Mouse (Mus musculus): ENCODE results near the gene Prkg1. TPM values are rescaled to one million over a fixed set of nuclear protein-coding genes. Genes with fewer than 3 reads are reported as not detected.
"Not testable (repeated sequence)": the region's sequence is repeated elsewhere in the genome, so short reads cannot be mapped to it uniquely, and the experiment has no call there.

Gene Prkg1
- polyA plus RNA-seq, 1 experiment from 2014 or later = 3.1 TPM

DNA sequence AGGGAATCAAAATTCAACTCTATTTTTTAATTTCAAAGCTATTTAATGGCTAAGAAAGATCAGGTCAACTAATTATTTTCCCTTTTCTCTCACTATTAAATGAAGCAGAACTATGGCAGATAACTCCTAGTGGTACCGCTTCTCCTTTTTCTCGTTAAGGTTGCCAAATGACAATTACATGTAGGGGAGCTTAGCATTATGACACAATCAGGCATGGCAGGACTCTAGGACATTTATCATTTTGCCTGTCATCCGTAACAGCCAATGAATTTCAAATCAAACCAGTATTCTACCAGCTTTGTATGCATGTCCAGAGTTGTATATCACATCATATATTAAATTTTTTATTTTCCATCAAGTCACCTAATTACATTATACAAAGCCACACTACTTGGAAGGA is 536.4 kb downstream of the Prkg1 start:
- no peak for ATAC-seq (ENCODE audit: low FRiP score, low TSS enrichment)
- Histone ChIP-seq H3K4me2 (replicated peaks; ENCODE audit: low read depth, low read length) (no peak overlapping the region), H3K4me3 (ENCODE audit: low read length) (no peak overlapping the region), H3K4me1 (ENCODE audit: insufficient read depth, low read length) (no peaks in the 10 kb centered on the region), H3K27ac (ENCODE audit: low read length) (no peak overlapping the region), H3K9ac (replicated peaks; ENCODE audit: low read length) (no peak overlapping the region), H3K9me3 (ENCODE audit: low read length) (no peaks in the 10 kb centered on the region), H3K27me3 (ENCODE audit: insufficient read depth, low read length) (no peaks in the 10 kb centered on the region), H3K36me3 (ENCODE audit: insufficient read depth, low read length) (no peaks in the 10 kb centered on the region)
- 81% methylated on average over 3 of the region's 3 CpGs for WGBS

DNA sequence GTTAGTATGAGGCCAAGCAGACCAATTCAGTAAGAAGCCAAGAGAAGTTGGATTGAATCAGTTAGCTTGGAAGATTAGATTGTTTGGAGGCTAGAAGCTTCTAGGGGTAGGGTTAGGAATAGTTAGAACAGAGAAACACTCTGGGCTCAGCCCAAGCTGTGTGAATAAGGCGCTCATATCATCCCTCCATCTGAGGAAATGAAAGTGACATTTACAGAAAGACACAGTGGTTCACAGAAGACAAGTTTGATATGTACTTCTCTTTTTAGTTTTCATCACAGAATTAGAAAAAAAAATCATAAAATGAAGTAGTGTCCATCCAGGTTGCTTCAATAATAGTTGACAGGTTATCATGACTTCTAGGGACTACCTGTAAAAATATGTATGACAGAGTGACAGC is 541.4 kb downstream of the Prkg1 start:
- Histone ChIP-seq H3K36me3 (ENCODE audit: insufficient read depth, low read length) (no peaks in the 10 kb centered on the region), H3K27me3 (ENCODE audit: insufficient read depth, low read length) (no peaks in the 10 kb centered on the region), H3K9ac (replicated peaks; ENCODE audit: low read length) (no peak overlapping the region), H3K4me1 (ENCODE audit: insufficient read depth, low read length) (no peaks in the 10 kb centered on the region), H3K4me3 (ENCODE audit: low read length) (no peak overlapping the region), H3K27ac (ENCODE audit: low read length) (no peak overlapping the region), H3K4me2 (replicated peaks; ENCODE audit: low read depth, low read length) (no peak overlapping the region), H3K9me3 (ENCODE audit: low read length) (no peaks in the 10 kb centered on the region)
- ATAC-seq (ENCODE audit: low FRiP score, low TSS enrichment) = no peak
- 96% methylated on average over 1 of the region's 1 CpGs for WGBS

DNA sequence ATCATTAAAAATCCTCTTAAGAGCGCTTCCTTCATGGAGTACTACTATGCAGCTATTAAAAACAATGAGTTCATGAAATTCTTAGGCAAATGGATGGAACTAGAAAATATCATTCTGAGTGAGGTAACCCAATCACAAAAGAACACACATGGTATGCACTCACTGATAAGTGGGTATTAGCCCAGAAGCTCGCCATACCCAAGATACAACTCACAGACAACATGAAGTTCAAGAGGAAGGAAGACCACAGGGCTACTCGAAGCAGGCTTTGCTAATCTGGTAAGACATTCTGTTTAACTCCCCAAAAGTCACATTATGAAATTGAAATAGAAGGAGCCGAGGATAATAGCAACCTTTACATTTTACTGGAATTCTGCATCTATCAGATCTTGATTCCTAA is 545.6 kb downstream of the Prkg1 start:
- not testable (repeated sequence) for H3K4me1 ChIP-seq (ENCODE audit: insufficient read depth, low read length); H3K4me3 ChIP-seq (ENCODE audit: low read length); H3K9ac ChIP-seq (replicated peaks; ENCODE audit: low read length); H3K27ac ChIP-seq (ENCODE audit: low read length); H3K4me2 ChIP-seq (replicated peaks; ENCODE audit: low read depth, low read length); H3K36me3 ChIP-seq (ENCODE audit: insufficient read depth, low read length); H3K9me3 ChIP-seq (ENCODE audit: low read length); H3K27me3 ChIP-seq (ENCODE audit: insufficient read depth, low read length); ATAC-seq (ENCODE audit: low FRiP score, low TSS enrichment)
- 88% methylated on average over 4 of the region's 4 CpGs for WGBS

DNA sequence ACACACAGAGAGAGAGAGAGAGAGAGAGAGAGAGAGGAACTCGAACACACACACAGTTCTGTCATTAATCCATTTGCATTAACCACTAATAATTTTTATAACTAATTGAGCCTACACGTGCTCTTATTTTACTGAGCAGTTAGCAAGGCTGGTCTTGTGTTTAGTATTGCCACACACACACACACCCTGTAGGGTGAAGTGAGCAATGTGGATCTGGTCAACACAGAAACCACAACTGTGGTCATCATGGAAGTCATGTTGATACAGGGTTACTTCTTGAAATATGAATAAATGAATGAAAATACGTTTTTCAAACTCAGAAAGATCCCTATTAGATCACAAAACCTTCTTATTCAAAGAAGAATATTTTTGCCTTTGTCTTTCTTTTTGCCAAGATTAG is 554.0 kb downstream of the Prkg1 start:
- Histone ChIP-seq H3K27me3 (ENCODE audit: insufficient read depth, low read length) (no peaks in the 10 kb centered on the region), H3K9ac (replicated peaks; ENCODE audit: low read length) (no peak overlapping the region), H3K4me3 (ENCODE audit: low read length) (no peak overlapping the region), H3K9me3 (ENCODE audit: low read length) (no peaks in the 10 kb centered on the region), H3K36me3 (ENCODE audit: insufficient read depth, low read length) (no peaks in the 10 kb centered on the region), H3K27ac (ENCODE audit: low read length) (no peak overlapping the region), H3K4me2 (replicated peaks; ENCODE audit: low read depth, low read length) (no peak overlapping the region), H3K4me1 (ENCODE audit: insufficient read depth, low read length) (no peaks in the 10 kb centered on the region)
- no peak for ATAC-seq (ENCODE audit: low FRiP score, low TSS enrichment)
- WGBS = 76% methylated on average over 3 of the region's 3 CpGs

DNA sequence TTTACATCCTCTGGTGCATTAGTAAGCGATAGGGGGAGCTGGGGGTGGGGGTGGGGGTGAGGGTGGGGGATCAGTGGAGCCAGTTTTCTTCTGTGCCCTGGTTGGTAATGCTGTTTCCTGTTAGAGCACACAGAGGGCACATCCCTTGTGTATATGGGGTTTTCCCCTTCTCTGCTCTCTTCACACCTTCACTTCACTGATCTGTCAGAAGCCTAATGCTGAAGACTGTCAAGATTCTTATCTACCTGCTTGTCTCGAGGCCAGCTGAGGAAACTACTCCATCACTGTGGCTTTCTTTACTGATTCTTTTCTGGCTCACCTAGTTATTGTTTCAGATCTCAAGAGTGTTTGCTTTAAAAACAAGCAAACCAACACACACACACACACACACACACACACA is 554.4 kb downstream of the Prkg1 start:
- Histone ChIP-seq H3K9me3 (ENCODE audit: low read length) (no peaks in the 10 kb centered on the region), H3K9ac (replicated peaks; ENCODE audit: low read length) (no peak overlapping the region), H3K4me1 (ENCODE audit: insufficient read depth, low read length) (no peaks in the 10 kb centered on the region), H3K27me3 (ENCODE audit: insufficient read depth, low read length) (no peaks in the 10 kb centered on the region), H3K4me2 (replicated peaks; ENCODE audit: low read depth, low read length) (no peak overlapping the region), H3K4me3 (ENCODE audit: low read length) (no peak overlapping the region), H3K27ac (ENCODE audit: low read length) (no peak overlapping the region), H3K36me3 (ENCODE audit: insufficient read depth, low read length) (no peaks in the 10 kb centered on the region)
- ATAC-seq (ENCODE audit: low FRiP score, low TSS enrichment) = no peak
- 23% methylated on average over 2 of the region's 2 CpGs for WGBS

DNA sequence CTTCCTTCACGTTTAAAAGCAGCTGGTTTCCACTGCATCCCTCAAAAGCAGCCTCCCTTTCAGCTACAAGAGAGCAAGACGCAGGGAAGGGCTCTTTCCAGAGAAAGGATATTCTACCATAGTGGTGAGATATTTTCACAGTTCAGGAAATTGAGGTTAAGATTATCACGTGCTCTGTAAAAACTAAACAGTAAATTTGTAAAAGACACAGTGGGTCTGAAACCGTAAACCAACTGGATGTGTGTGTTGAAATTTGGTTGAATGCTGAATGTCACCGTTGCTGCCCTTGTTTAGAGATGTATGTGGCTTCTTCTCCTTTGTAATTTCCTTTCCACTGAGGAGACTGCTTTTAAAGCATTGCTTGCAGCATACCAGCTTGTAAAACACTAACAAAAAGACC is 565.2 kb downstream of the Prkg1 start:
- 47% methylated on average over 5 of the region's 5 CpGs for WGBS
- no peaks in the 10 kb centered on the region for H3K27me3 ChIP-seq (ENCODE audit: insufficient read depth, low read length)
- no peak overlapping the region for H3K4me2 ChIP-seq (replicated peaks; ENCODE audit: low read depth, low read length)
- no peak overlapping the region for H3K9ac ChIP-seq (replicated peaks; ENCODE audit: low read length)
- no peaks in the 10 kb centered on the region for H3K36me3 ChIP-seq (ENCODE audit: insufficient read depth, low read length)
- H3K27ac ChIP-seq (ENCODE audit: low read length) = no peak overlapping the region
- no peak for ATAC-seq (ENCODE audit: low FRiP score, low TSS enrichment)
- H3K4me3 ChIP-seq (ENCODE audit: low read length) = no peak overlapping the region
- no peaks in the 10 kb centered on the region for H3K9me3 ChIP-seq (ENCODE audit: low read length)
- no peaks in the 10 kb centered on the region for H3K4me1 ChIP-seq (ENCODE audit: insufficient read depth, low read length)

DNA sequence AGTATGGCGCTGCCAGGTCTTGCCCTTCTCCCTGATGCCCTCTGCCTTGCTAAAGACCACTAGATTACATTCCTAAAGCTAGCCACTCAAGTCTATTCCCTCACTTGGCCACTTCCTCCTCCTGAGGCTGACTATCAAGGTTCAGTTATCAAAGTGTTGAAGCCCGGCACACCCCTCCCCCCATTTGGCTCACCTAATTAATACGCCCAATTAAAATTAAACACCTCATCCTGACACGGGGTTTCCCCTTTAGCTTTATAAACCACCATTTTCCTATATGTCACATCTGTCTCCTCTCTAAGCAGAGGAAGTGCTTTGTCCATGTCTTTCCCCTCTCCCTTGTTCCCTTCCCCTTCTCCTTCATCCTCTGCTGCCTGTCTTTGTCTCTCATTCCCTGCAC is 566.4 kb downstream of the Prkg1 start:
- no peak overlapping the region for H3K4me2 ChIP-seq (replicated peaks; ENCODE audit: low read depth, low read length)
- H3K4me3 ChIP-seq (ENCODE audit: low read length) = no peak overlapping the region
- 44% methylated on average over 4 of the region's 4 CpGs for WGBS
- no peaks in the 10 kb centered on the region for H3K36me3 ChIP-seq (ENCODE audit: insufficient read depth, low read length)
- H3K27me3 ChIP-seq (ENCODE audit: insufficient read depth, low read length) = no peaks in the 10 kb centered on the region
- H3K27ac ChIP-seq (ENCODE audit: low read length) = no peak overlapping the region
- no peaks in the 10 kb centered on the region for H3K4me1 ChIP-seq (ENCODE audit: insufficient read depth, low read length)
- H3K9ac ChIP-seq (replicated peaks; ENCODE audit: low read length) = no peak overlapping the region
- no peak for ATAC-seq (ENCODE audit: low FRiP score, low TSS enrichment)
- no peaks in the 10 kb centered on the region for H3K9me3 ChIP-seq (ENCODE audit: low read length)

DNA sequence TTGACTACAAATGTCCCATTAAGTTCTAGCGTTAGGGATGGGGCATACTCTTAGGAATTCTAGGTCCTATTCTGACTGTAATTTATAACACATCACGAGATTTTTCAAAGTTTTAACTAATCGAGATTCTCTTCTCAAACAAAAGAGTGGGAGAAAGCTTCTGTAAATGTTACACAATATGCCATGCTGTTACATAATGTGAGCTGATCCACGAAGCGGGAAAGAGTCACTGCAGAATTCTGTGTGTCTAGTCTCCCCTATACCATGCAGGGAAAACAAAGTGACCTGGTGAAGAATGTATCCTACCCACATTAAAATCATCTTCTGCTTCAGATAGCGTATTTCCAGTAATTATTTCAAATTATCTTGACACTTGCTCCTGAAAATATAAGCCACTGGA is 567.8 kb downstream of the Prkg1 start:
- ATAC-seq (ENCODE audit: low FRiP score, low TSS enrichment) = no peak
- H3K4me3 ChIP-seq (ENCODE audit: low read length) = no peak overlapping the region
- no peak overlapping the region for H3K27ac ChIP-seq (ENCODE audit: low read length)
- no peaks in the 10 kb centered on the region for H3K36me3 ChIP-seq (ENCODE audit: insufficient read depth, low read length)
- no peaks in the 10 kb centered on the region for H3K4me1 ChIP-seq (ENCODE audit: insufficient read depth, low read length)
- no peaks in the 10 kb centered on the region for H3K27me3 ChIP-seq (ENCODE audit: insufficient read depth, low read length)
- WGBS = 80% methylated on average over 6 of the region's 6 CpGs
- H3K4me2 ChIP-seq (replicated peaks; ENCODE audit: low read depth, low read length) = no peak overlapping the region
- H3K9me3 ChIP-seq (ENCODE audit: low read length) = no peaks in the 10 kb centered on the region
- no peak overlapping the region for H3K9ac ChIP-seq (replicated peaks; ENCODE audit: low read length)

DNA sequence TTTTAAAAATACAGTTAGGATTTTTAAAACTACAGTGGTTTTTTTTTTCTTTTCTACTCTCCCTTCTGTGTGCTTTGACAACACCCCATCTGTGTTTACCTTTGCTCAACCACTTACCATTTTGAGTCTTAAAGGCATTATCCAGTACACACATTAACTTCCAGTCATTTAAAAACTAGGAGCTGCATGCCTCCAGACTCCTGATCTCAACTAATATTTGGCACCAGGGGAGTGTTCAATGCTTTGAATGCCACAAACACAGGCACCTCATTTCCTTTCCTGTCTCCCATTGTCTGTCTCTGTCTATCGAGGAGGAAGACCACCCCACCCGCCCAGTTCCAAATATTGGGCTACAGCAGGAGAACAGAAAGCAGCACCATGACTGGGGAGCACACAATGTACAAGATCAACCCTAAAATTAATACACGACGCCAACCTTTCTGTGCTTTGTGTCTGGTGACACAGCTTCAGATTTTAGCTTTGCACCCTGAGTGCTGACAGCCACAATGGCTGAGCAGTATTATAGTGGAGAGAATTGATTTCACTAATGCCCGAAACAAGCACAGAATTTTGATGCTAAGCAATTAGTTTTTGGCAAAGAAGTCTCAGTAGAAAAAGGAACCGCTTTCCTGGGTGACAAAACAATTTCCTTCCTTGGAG is 576.1 kb downstream of the Prkg1 start:
- Histone ChIP-seq H3K4me1 (ENCODE audit: insufficient read depth, low read length) (no peaks in the 10 kb centered on the region), H3K4me2 (replicated peaks; ENCODE audit: low read depth, low read length) (no peak overlapping the region), H3K9me3 (ENCODE audit: low read length) (no peaks in the 10 kb centered on the region; the same call in 1 of the 2 replicates), H3K9ac (replicated peaks; ENCODE audit: low read length) (no peak overlapping the region), H3K27me3 (ENCODE audit: insufficient read depth, low read length) (no peaks in the 10 kb centered on the region), H3K27ac (ENCODE audit: low read length) (no peak overlapping the region), H3K36me3 (ENCODE audit: insufficient read depth, low read length) (no peaks in the 10 kb centered on the region), H3K4me3 (ENCODE audit: low read length) (no peak overlapping the region)
- ATAC-seq (ENCODE audit: low FRiP score, low TSS enrichment) = no peak
- WGBS = 88% methylated on average over 6 of the region's 6 CpGs

DNA sequence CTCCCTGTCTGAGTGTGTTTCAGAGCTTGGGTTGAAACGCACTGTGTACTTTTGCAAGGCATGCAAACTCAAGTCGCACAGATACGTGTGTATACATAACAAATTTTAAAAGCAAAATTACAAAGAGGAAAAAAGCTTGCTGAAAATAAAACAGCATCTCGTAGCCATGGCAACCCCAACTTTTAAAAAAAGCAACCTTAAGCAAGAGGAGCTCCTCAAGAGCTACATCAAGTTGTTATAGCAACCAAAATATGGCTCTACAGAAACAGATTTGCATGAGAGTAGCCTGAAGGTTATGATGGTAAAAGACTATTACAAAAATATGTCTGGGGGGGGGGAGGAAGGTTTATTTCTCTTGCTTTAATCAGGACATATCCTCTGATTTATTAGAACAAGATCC is 584.1 kb downstream of the Prkg1 start:
- Histone ChIP-seq H3K27me3 (ENCODE audit: insufficient read depth, low read length) (no peaks in the 10 kb centered on the region), H3K9me3 (ENCODE audit: low read length) (no peaks in the 10 kb centered on the region), H3K4me3 (ENCODE audit: low read length) (no peak overlapping the region), H3K4me2 (replicated peaks; ENCODE audit: low read depth, low read length) (no peak overlapping the region), H3K9ac (replicated peaks; ENCODE audit: low read length) (no peak overlapping the region), H3K27ac (ENCODE audit: low read length) (no peak overlapping the region), H3K4me1 (ENCODE audit: insufficient read depth, low read length) (no peaks in the 10 kb centered on the region), H3K36me3 (ENCODE audit: insufficient read depth, low read length) (no peaks in the 10 kb centered on the region)
- no peak for ATAC-seq (ENCODE audit: low FRiP score, low TSS enrichment)
- WGBS = 91% methylated on average over 4 of the region's 4 CpGs
